Mouse (Mus musculus) forebrain, embryonic 15.5 days (tissue): ENCODE data around the gene Akr7a5. TPM values are rescaled to one million over a fixed set of nuclear protein-coding genes. Genes with fewer than 3 reads are reported as not detected.

Source experiments
- ATAC-seq: fragments of 200-750 bp; cut with Nextera tagmentation; replicated peaks from 2 replicates; pipeline ENCODE4 v1.8.0; 2017; ENCODE audit warnings: mild to moderate bottlenecking, moderate TSS enrichment, moderate library complexity
- H3K27ac ChIP-seq: fragments of 300-500 bp; sonication (generic); replicated peaks from 2 replicates; pipeline ENCODE4 v1.5.1; 2015; ENCODE audit warnings: mild to moderate bottlenecking, inconsistent platforms
- H3K27me3 ChIP-seq: fragments of 300-500 bp; sonication (generic); 2 replicates; pipeline ENCODE4 v1.6.1; 2015; ENCODE audit warnings: inconsistent platforms
- H3K36me3 ChIP-seq: fragments of 300-500 bp; sonication (generic); 2 replicates; pipeline ENCODE4 v1.6.1; 2015; ENCODE audit warnings: mild to moderate bottlenecking, inconsistent platforms
- H3K4me1 ChIP-seq: fragments of 300-500 bp; sonication (generic); 2 replicates; pipeline ENCODE4 v1.6.1; 2015; ENCODE audit warnings: inconsistent platforms
- H3K4me2 ChIP-seq: fragments of 300-500 bp; sonication (generic); replicated peaks from 2 replicates; pipeline ENCODE4 v1.6.1; 2015; ENCODE audit warnings: mild to moderate bottlenecking, inconsistent platforms
- H3K4me3 ChIP-seq: fragments of 300-500 bp; sonication (generic); 2 replicates; pipeline ENCODE4 v1.5.1; 2015; ENCODE audit warnings: mild to moderate bottlenecking, inconsistent platforms
- H3K9ac ChIP-seq: fragments of 300-500 bp; sonication (generic); replicated peaks from 2 replicates; pipeline ENCODE4 v1.6.1; 2015; ENCODE audit warnings: mild to moderate bottlenecking, inconsistent platforms
- H3K9me3 ChIP-seq: fragments of 300-500 bp; sonication (generic); 2 replicates; pipeline ENCODE4 v1.6.1; 2016; ENCODE audit warnings: inconsistent platforms
- WGBS: fragments of 180-500 bp; shearing (Covaris S2); methylation state at CpG from one replicate; pipeline ENCODE4 v1.1.7; 2015; ENCODE audit warnings: mixed read lengths; 5-methylcytosine and 5-hydroxymethylcytosine counted together
- polyA plus RNA-seq: library from polyadenylated mRNA; unstranded; fragments of >200 nt; fragmentation: Nextera tagmentation; extraction: Ambion mirVana; gene quantifications from 2 replicates; pipeline ENCODE4 v1.2.1, GENCODE M21; 2015

Akr7a5 gene
- polyA plus RNA-seq, 1 experiment from 2014 or later: 60.2 TPM

DNA sequence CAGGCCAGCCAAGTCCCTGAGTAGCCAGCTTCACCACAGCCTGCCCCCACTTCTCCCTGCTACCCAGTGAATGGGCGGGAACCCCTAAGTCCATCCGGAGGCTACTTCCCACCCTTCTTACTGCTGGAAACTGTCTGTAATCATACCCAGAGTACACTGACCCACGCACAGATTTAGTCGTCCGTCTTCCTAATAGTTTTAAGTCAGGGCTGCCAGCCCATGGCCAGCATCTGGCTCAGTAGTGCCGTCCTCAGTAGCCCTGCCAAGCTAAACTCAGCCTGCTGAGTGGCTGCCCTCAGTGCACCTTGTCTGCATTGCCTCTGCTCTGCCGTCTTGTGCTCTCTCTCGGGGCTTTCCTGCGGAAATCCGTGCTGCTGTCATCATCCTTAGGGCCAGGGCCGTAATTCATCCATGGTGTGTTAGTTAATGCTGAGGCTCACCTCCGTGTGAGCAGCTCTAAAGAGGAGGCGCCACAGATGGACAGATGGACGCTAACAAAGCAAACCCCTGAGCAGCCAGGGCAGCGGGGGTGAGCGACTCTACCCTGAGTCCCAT, 28.7 kb upstream of the Akr7a5 start:
- no peak overlapping the region for H3K4me3 ChIP-seq
- no peak for ATAC-seq
- no peaks in the 10 kb centered on the region for H3K9me3 ChIP-seq
- H3K36me3 ChIP-seq: peaks cover 37% of the 10 kb centered on the region
- no peak overlapping the region for H3K9ac ChIP-seq
- H3K4me2 ChIP-seq: no peak overlapping the region
- no peaks in the 10 kb centered on the region for H3K27me3 ChIP-seq
- no peak overlapping the region for H3K27ac ChIP-seq
- no peaks in the 10 kb centered on the region for H3K4me1 ChIP-seq
- WGBS: 92% methylated on average over 16 of the region's 16 CpGs

DNA sequence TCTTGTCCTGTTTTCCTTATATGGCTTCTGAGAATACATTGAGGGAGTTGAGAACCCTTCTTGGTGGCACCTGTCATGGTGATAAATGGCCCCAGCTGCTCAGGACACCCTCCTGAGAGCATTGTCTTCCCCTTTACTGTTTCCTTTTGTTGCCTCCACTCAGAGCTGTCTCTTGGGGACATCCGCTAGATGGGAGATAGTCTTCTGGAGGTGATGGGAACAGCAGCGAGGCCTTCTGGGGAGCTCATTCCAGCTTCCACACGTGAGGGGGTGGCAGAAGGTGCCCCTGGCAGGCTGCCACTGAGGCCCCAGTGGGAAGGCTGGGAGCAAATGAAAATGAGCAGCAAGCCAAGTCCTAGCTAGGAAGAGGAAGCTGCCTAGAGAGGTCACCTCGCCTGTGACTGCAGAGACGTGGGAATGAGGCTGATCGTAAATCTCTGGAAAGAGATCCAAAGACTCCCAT, 27.6 kb upstream of the Akr7a5 start:
- 66% methylated on average over 6 of the region's 6 CpGs for WGBS
- no peaks in the 10 kb centered on the region for H3K4me1 ChIP-seq
- H3K27me3 ChIP-seq: no peaks in the 10 kb centered on the region
- no peak for ATAC-seq
- H3K27ac ChIP-seq: no peak overlapping the region
- no peak overlapping the region for H3K4me3 ChIP-seq
- H3K9me3 ChIP-seq: no peaks in the 10 kb centered on the region
- H3K36me3 ChIP-seq: peaks cover 47% of the 10 kb centered on the region
- H3K9ac ChIP-seq: no peak overlapping the region
- no peak overlapping the region for H3K4me2 ChIP-seq

DNA sequence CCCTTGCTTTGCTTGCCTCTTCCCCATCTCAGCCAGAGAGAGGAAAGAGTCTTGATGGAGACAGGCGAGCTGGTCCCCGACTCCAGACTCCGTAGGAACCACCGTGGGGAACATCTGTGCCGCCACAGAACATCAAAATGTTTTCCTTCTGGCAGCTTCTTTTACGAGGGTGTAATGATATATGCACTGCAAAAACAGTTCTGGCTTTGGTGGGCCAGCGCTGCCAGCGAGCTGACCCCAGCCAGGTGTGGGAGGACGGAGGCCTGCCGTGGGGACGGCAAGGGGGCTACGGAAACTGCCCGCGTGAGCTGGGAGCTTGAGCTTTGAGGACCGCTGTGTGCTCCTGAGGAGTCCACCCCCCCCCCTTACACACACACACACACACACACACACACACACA, 25.7 kb upstream of the Akr7a5 start:
- ATAC-seq: no peak
- Histone ChIP-seq H3K4me2 (no peak overlapping the region), H3K9me3 (no peaks in the 10 kb centered on the region), H3K27me3 (no peaks in the 10 kb centered on the region), H3K27ac (no peak overlapping the region), H3K9ac (no peak overlapping the region), H3K4me1 (no peaks in the 10 kb centered on the region), H3K36me3 (peaks cover 57% of the 10 kb centered on the region), H3K4me3 (no peak overlapping the region)
- 90% methylated on average over 15 of the region's 15 CpGs for WGBS

DNA sequence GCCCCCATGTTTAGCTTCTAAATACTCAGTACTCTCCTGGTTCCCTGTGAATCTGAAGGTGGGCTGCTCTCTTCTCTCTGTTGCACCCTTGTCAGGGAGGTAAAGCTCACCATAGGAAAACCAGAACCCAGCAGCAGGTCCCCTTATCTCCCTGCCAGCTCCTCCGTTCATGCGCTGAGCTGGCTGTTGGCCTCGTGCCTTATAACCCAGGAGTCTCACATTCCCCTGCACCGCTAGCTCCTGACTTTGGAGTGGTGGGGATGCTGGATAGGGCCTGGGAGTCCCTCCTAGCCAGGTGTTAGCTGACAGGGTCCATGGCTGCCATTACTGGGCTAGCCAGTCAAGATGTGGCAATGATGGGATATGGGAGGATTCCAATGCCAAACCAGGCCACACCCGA, 24.3 kb upstream of the Akr7a5 start:
- no peak overlapping the region for H3K4me2 ChIP-seq
- H3K9ac ChIP-seq: no peak overlapping the region
- WGBS: 78% methylated on average over 5 of the region's 5 CpGs
- no peak overlapping the region for H3K27ac ChIP-seq
- H3K9me3 ChIP-seq: no peaks in the 10 kb centered on the region
- no peaks in the 10 kb centered on the region for H3K27me3 ChIP-seq
- H3K36me3 ChIP-seq: peaks cover 54% of the 10 kb centered on the region
- ATAC-seq: no peak
- no peaks in the 10 kb centered on the region for H3K4me1 ChIP-seq
- H3K4me3 ChIP-seq: no peak overlapping the region

DNA sequence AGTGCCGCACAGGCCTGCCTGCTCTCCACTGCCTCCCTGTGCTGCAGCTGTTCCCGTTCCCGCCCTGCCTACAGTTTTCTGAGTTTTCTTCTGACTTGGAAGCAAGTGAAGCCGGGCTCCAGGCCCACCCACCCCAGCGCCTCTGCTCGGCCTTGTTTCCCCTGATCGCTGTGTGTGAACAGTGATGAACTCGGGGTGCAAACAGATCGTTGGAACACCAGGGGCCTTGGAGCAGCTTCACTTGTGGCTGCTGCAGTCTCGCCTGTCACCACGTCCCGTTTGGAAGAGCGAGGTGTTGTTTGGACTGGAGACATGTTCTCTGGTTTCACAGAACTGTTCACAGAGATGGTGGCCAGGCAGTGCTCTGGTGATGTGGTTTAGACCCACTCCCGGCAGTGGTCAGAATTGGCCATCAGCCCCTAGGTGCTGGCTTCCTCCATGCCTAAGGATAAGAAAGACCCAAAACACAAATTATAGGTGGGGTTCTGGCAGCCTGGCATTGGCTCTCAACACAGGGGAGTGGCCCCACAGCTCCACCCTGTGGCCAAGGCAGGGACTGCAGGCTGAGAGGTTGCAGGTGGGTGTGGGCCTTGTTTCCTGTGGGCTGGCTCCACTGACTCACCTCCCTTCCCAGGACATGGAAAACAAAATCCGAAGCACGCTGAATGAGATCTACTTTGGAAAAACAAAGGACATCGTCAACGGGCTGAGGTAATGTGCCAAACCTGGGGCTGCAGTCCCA, 23.3 kb upstream of the Akr7a5 start:
- H3K27ac ChIP-seq: no peak overlapping the region
- no peaks in the 10 kb centered on the region for H3K27me3 ChIP-seq
- no peaks in the 10 kb centered on the region for H3K4me1 ChIP-seq
- no peak overlapping the region for H3K4me2 ChIP-seq
- no peak overlapping the region for H3K9ac ChIP-seq
- H3K4me3 ChIP-seq: no peak overlapping the region
- WGBS: 81% methylated on average over 18 of the region's 18 CpGs
- no peaks in the 10 kb centered on the region for H3K9me3 ChIP-seq
- peaks cover 44% of the 10 kb centered on the region for H3K36me3 ChIP-seq
- no peak for ATAC-seq

DNA sequence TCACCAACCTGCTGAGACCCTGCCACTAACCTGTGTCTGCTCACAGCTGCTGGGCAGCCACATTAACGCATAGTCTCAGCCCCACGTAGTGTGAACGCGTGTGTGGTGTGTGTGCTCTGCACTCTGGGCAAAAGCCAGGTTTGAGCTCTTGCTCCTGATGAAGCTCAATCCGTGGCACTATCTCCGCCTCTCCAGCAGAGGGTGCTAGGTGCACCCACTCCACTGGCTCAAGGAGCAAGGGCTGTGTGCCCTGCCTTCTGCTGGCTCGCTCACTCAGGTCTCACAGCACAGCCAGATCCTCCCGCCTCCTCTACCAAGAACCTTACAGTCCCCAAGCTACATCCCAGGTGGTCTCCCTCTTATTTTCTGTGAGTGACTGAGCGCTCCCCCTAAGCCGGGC, 21.5 kb upstream of the Akr7a5 start:
- no peak for ATAC-seq
- 69% methylated on average over 10 of the region's 10 CpGs for WGBS
- no peak overlapping the region for H3K4me2 ChIP-seq
- H3K27ac ChIP-seq: no peak overlapping the region
- no peaks in the 10 kb centered on the region for H3K4me1 ChIP-seq
- H3K27me3 ChIP-seq: no peaks in the 10 kb centered on the region
- no peak overlapping the region for H3K9ac ChIP-seq
- H3K36me3 ChIP-seq: peaks cover 27% of the 10 kb centered on the region; the same call in 1 of the 2 replicates
- no peak overlapping the region for H3K4me3 ChIP-seq
- H3K9me3 ChIP-seq: no peaks in the 10 kb centered on the region

DNA sequence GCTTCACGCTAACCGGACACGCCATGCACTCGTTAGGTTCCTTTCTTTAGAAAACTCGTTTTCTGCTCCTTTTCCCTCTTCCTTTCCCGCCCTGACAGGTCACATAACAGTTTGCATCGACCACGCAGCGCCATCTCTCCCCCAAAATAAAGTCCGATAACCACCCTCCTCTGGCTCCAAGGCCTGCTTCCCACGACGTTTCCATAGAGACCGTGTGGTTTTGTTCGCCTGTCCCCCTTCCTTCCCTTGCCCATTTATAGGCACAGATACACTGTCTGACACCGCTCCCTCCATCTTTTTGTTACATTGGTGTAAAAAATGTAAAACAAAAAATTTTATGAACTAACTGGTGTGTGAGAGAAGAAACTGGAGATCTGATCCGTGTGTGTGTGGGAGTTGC, 19.4 kb upstream of the Akr7a5 start:
- 79% methylated on average over 16 of the region's 16 CpGs for WGBS
- no peak overlapping the region for H3K27ac ChIP-seq
- H3K27me3 ChIP-seq: no peaks in the 10 kb centered on the region
- peaks cover 27% of the 10 kb centered on the region; the same call in 1 of the 2 replicates for H3K36me3 ChIP-seq
- H3K9ac ChIP-seq: no peak overlapping the region
- no peaks in the 10 kb centered on the region for H3K4me1 ChIP-seq
- no peak for ATAC-seq
- no peak overlapping the region for H3K4me3 ChIP-seq
- H3K9me3 ChIP-seq: no peaks in the 10 kb centered on the region
- H3K4me2 ChIP-seq: no peak overlapping the region

DNA sequence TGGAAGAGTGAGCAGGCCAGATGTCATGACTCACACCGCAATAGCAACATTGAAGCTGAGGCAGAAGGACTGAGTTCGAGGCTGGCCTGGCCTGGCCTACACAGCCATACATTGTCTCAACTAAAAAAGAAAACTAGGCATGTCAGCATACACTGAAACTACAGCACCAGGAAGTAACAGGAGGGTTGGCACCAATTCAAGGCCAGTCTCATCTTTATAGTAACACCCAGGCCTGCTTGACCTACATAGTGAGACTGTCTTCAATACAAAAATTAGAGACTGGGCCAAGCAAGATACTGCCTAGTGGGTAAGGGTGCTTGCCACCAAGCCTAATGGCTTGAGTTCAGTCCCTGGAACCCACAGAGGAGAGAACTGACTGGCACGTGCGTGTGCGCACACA, 18.5 kb upstream of the Akr7a5 start:
- H3K36me3 ChIP-seq: peaks cover 25% of the 10 kb centered on the region; the same call in 1 of the 2 replicates
- no peaks in the 10 kb centered on the region for H3K27me3 ChIP-seq
- no peak for ATAC-seq

DNA sequence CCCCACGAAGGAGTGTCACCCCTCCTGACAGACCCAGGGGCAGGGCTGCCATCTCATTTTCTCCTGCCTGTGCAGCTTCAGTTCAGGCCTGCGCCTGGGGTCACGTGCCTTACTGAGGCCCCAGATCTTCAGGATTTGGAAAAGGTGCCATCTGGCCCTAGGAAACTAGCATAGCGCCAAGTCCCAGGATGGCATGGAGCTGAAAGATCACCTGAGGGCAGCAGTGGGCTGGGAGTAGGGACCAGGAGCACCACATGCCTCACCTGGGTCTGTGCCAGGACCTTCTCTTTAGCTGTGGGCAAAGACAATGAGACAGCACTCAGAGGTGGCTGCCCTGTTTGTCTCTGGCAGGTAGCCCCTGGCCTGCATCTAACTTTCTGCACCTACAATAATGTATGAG, 13.0 kb upstream of the Akr7a5 start:
- 88% methylated on average over 4 of the region's 4 CpGs for WGBS

More for the DNA sequence above, 18.5 kb upstream of the Akr7a5 start:
- H3K4me1 ChIP-seq: no peaks in the 10 kb centered on the region
- no peak overlapping the region for H3K9ac ChIP-seq
- no peaks in the 10 kb centered on the region for H3K9me3 ChIP-seq
- H3K4me3 ChIP-seq: no peak overlapping the region
- H3K4me2 ChIP-seq: no peak overlapping the region
- no peak overlapping the region for H3K27ac ChIP-seq
- 93% methylated on average over 5 of the region's 5 CpGs for WGBS

DNA sequence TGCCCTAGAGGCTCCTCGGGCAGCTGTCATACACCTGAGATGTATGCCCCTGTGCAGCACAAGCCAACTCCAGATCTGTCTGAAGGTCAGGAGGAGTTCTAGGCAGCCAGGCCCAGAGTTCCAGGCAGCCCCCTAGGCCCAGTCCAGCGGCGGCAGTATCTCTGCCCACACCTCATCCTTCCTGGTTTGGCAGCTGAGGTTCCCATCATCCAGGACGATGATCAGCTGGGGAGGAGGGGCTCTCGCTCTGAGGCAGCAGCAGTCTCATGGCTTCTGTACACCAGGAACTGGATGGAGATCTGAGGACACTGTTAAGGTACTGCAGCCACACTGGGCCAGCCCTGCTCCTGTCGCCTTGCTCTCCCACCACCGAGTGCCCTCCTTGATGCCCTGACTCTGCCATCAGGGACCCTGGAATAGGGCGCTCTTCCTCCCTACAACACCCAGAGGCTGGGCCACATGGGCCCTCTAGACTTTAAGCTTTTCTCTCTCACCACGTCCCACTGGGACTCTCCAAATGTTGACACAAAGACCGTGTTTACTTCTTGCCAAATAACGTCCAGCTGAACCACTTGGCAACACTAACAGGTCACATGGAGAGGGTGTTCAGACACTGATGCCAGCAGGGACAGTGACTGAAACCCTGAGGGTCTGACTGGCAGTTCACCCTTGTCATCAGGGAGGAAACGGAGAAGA, 11.7 kb upstream of the Akr7a5 start:
- Histone ChIP-seq H3K9me3 (no peaks in the 10 kb centered on the region), H3K4me1 (no peaks in the 10 kb centered on the region), H3K9ac (no peak overlapping the region), H3K4me3 (no peak overlapping the region), H3K27me3 (no peaks in the 10 kb centered on the region), H3K27ac (no peak overlapping the region), H3K4me2 (no peak overlapping the region), H3K36me3 (peaks cover 7% of the 10 kb centered on the region)
- ATAC-seq: no peak
- WGBS: 89% methylated on average over 12 of the region's 12 CpGs

More for the DNA sequence above, 13.0 kb upstream of the Akr7a5 start:
- no peak overlapping the region for H3K27ac ChIP-seq
- no peaks in the 10 kb centered on the region for H3K9me3 ChIP-seq
- H3K27me3 ChIP-seq: no peaks in the 10 kb centered on the region
- H3K4me2 ChIP-seq: no peak overlapping the region
- H3K36me3 ChIP-seq: peaks cover 7% of the 10 kb centered on the region
- no peak for ATAC-seq
- no peaks in the 10 kb centered on the region for H3K4me1 ChIP-seq
- H3K4me3 ChIP-seq: no peak overlapping the region
- no peak overlapping the region for H3K9ac ChIP-seq

DNA sequence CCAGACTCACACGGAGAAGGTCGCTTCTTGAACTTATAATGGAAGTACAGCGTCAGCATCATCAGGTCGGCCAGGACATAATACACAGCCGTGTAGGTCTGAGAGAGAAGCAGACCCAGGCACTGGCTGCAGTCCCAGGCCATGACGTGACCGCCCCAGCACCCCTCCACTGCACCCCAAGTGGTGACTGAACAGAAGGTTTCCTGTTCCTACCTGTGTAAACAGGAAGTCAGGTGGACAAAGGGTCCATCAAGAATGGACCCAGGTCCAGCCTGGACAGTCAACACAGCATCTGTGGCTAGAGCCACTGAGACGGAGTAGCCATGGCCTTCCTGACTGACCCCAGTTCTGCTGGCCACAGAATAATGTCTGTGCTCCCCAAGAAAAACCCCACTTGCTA, 8.8 kb upstream of the Akr7a5 start:
- 96% methylated on average over 8 of the region's 8 CpGs for WGBS
- H3K36me3 ChIP-seq: peaks cover 7% of the 10 kb centered on the region
- no peak for ATAC-seq

DNA sequence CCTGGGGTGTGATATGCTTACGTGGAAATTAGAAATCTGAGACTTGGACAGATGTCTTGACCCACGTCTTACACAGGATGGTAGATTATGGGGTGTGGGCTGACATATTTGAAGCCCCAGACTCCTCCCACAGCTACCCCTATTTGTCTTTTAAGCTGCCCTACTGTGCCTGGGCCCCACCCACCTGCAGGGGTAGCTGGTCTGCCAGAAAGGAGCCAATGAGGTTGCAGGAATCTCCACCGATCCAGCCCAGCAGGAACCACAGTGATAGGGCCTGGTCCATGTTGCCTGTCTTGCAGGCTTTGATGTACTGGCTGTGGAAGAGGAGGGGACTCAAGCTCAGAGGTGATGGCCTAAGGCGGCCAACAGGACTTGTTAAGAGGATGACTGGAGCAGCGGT, 8.3 kb upstream of the Akr7a5 start:
- Histone ChIP-seq H3K4me2 (no peak overlapping the region), H3K4me1 (no peaks in the 10 kb centered on the region), H3K27me3 (no peaks in the 10 kb centered on the region), H3K36me3 (peaks cover 7% of the 10 kb centered on the region), H3K4me3 (no peak overlapping the region), H3K9ac (no peak overlapping the region), H3K27ac (no peak overlapping the region), H3K9me3 (no peaks in the 10 kb centered on the region)
- ATAC-seq: no peak
- WGBS: 63% methylated on average over 5 of the region's 5 CpGs

More for the DNA sequence above, 8.8 kb upstream of the Akr7a5 start:
- Histone ChIP-seq H3K4me3 (no peak overlapping the region), H3K9ac (no peak overlapping the region), H3K27me3 (no peaks in the 10 kb centered on the region), H3K9me3 (no peaks in the 10 kb centered on the region), H3K27ac (no peak overlapping the region), H3K4me1 (no peaks in the 10 kb centered on the region), H3K4me2 (no peak overlapping the region)
